25 mouse cellular contexts compared by ENCODE assay signal in genomic region chr4:44774890-44775289, GRCm38 (mm10).
"Had no signal": no experiment of that assay in that cellular context is flagged by ENCODE, and none has a peak within 500 bp of the region (broad histone marks: within the 10 kb centered on the region; RNA-seq: fewer than 3 reads in every experiment).

No protein-coding gene starts in this region.

- H3K9ac ChIP-seq: heart, embryonic 13.5 days; heart, embryonic 15.5 days; hindbrain, embryonic 13.5 days; hindbrain, embryonic 15.5 days; kidney, embryonic 15.5 days; limb, embryonic 13.5 days; limb, embryonic 15.5 days had no signal

- H3K9me3 ChIP-seq: heart, embryonic 13.5 days; heart, embryonic 15.5 days; hindbrain, embryonic 13.5 days; hindbrain, embryonic 15.5 days; kidney, embryonic 15.5 days; limb, embryonic 13.5 days; limb, embryonic 15.5 days had no signal

- H3K4me1 ChIP-seq: hindbrain, embryonic 13.5 days; limb, embryonic 15.5 days had no signal

- H3K4me3 ChIP-seq: heart, adult 2 months; heart, embryonic 13.5 days; heart, embryonic 15.5 days; hindbrain, embryonic 13.5 days; hindbrain, embryonic 15.5 days; kidney, embryonic 15.5 days; limb, embryonic 13.5 days; limb, embryonic 15.5 days had no signal

- H3K27ac ChIP-seq: heart, adult 2 months; heart, embryonic 13.5 days; heart, embryonic 15.5 days; hindbrain, embryonic 13.5 days; hindbrain, embryonic 15.5 days; hindbrain, postnatal 0 days; kidney, embryonic 15.5 days; kidney, postnatal 0 days; limb, embryonic 13.5 days; limb, embryonic 15.5 days had no signal

- H3K4me2 ChIP-seq: heart, embryonic 11.5 days; heart, embryonic 13.5 days; heart, embryonic 15.5 days; hindbrain, embryonic 13.5 days; hindbrain, embryonic 15.5 days; kidney, embryonic 15.5 days; limb, embryonic 13.5 days; limb, embryonic 15.5 days had no signal

- H3K27me3 ChIP-seq: heart, embryonic 13.5 days; heart, embryonic 15.5 days; hindbrain, embryonic 13.5 days; hindbrain, embryonic 15.5 days; kidney, embryonic 15.5 days; limb, embryonic 13.5 days; limb, embryonic 15.5 days had no signal

- H3K36me3 ChIP-seq: heart, embryonic 15.5 days had no signal

- ATAC-seq: hindbrain, postnatal 0 days; intestine, embryonic 16.5 days had no signal

- DNase-seq: gastrocnemius, postnatal 14 days; gastrocnemius, postnatal 36 days; heart, adult 11 months; heart, adult 2 months; heart, postnatal 14 days; heart, postnatal 36 days; kidney, adult 11 months; kidney, adult 2 months; kidney, adult 9 months; kidney, postnatal 14 days; kidney, postnatal 36 days; layer of hippocampus, adult 9-11 months; layer of hippocampus, postnatal 36 days; left cerebral cortex, postnatal 4 days had no signal
